Mouse (Mus musculus) embryonic facial prominence, embryonic 11.5 days (tissue): Measurements from ENCODE around the gene Mcu. TPM values are rescaled to one million over a fixed set of nuclear protein-coding genes. Genes with fewer than 3 reads are reported as not detected.

Source experiments
- ATAC-seq: fragments of 200-750 bp; cut with Nextera tagmentation; replicated peaks from 2 replicates; pipeline ENCODE4 v1.8.0; 2017; ENCODE audit warnings: low read depth; ENCODE audit not compliant: insufficient number of reproducible peaks, low FRiP score, low TSS enrichment
- DNase-seq: peaks from one replicate; pipeline ENCODE4 v3.0.0-alpha.2; 2015; ENCODE audit warnings: low spot score
- H3K27ac ChIP-seq: fragments of 300-500 bp; sonication (generic); replicated peaks from 2 replicates; pipeline ENCODE4 v1.5.1; 2014; ENCODE audit warnings: mild to moderate bottlenecking, low read depth, low read length, control low read depth
- H3K27me3 ChIP-seq: fragments of 300-500 bp; sonication (generic); 2 replicates; pipeline ENCODE4 v1.6.1; 2014; ENCODE audit warnings: mild to moderate bottlenecking, low read length, moderate library complexity, mixed read lengths; ENCODE audit not compliant: control insufficient read depth, insufficient read depth
- H3K36me3 ChIP-seq: fragments of 300-500 bp; sonication (generic); replicated peaks from 2 replicates; pipeline ENCODE4 v1.6.1; 2014; ENCODE audit warnings: low read depth, mild to moderate bottlenecking, low read length, moderate library complexity, mixed read lengths; ENCODE audit not compliant: control insufficient read depth, insufficient read depth
- H3K4me1 ChIP-seq: fragments of 300-500 bp; sonication (generic); 2 replicates; pipeline ENCODE4 v1.6.1; 2014; ENCODE audit warnings: low read length, mixed read lengths; ENCODE audit not compliant: control insufficient read depth, insufficient read depth
- H3K4me2 ChIP-seq: fragments of 300-500 bp; sonication (generic); 2 replicates; pipeline ENCODE4 v1.6.1; 2014; ENCODE audit warnings: low read depth, mild to moderate bottlenecking, control low read depth, low read length, moderate library complexity
- H3K4me3 ChIP-seq: fragments of 300-500 bp; sonication (generic); 2 replicates; pipeline ENCODE4 v1.5.1; 2014; ENCODE audit warnings: low read depth, low read length, control low read depth
- H3K9ac ChIP-seq: fragments of 300-500 bp; sonication (generic); replicated peaks from 2 replicates; pipeline ENCODE4 v1.6.1; 2014; ENCODE audit warnings: mild to moderate bottlenecking, control low read depth, low read length
- H3K9me3 ChIP-seq: fragments of 300-500 bp; sonication (generic); replicated peaks from 2 replicates; pipeline ENCODE4 v1.6.1; 2016; ENCODE audit warnings: mild to moderate bottlenecking, low read length, inconsistent platforms, mixed read lengths; ENCODE audit not compliant: control insufficient read depth
- WGBS: fragments of 180-500 bp; shearing (Covaris S2); extraction: QIAGEN DNeasy Blood & Tissue Kit; methylation state at CpG from one replicate; pipeline ENCODE4 v1.1.7; 2014; 5-methylcytosine and 5-hydroxymethylcytosine counted together
- polyA plus RNA-seq: library from polyadenylated mRNA; unstranded; fragments of >200 nt; fragmentation: Nextera tagmentation; extraction: Ambion mirVana; gene quantifications from 2 replicates; pipeline ENCODE4 v1.2.1, GENCODE M21; 2014

Gene Mcu
- polyA plus RNA-seq, 1 experiment from 2014 or later = 25.3 TPM

GRCm38 (mm10) chr10:59623496-59623895, 7.0 kb upstream of the Mcu start:
- H3K4me3 ChIP-seq = no peak overlapping the region

DNA sequence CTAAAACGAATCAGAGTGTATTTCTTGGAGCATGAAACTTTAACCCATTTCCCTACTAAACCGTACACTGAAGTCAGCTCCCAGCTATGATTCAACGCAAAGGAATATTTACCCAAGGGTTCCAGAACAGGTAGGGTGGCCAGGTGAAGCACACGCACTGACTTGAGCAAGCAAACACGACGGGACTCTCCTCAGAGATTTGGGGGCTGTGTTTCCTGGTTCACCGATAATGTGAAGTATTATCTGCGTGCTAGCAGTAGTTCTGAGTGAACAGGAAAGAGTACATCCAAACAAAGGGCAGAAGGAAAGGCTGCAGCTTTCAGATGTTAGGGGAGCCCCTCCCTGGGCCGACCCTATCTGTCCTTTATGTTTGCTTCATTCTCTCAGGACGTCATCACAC, 4.9 kb upstream of the Mcu start:
- Histone ChIP-seq H3K27ac (no peak overlapping the region), H3K27me3 (no peaks in the 10 kb centered on the region), H3K4me3 (no peak overlapping the region), H3K36me3 (no peaks in the 10 kb centered on the region), H3K4me1 (no peaks in the 10 kb centered on the region), H3K9ac (no peak overlapping the region), H3K4me2 (no peak overlapping the region), H3K9me3 (no peaks in the 10 kb centered on the region)
- DNase-seq (no peak), ATAC-seq (no peak)
- WGBS = 81% methylated on average over 10 of the region's 10 CpGs

More at GRCm38 (mm10) chr10:59623496-59623895, 7.0 kb upstream of the Mcu start:
- no peaks in the 10 kb centered on the region for H3K27me3 ChIP-seq
- no peaks in the 10 kb centered on the region for H3K4me1 ChIP-seq
- no peak for DNase-seq
- no peak overlapping the region for H3K27ac ChIP-seq
- H3K4me2 ChIP-seq = no peak overlapping the region
- no peaks in the 10 kb centered on the region for H3K9me3 ChIP-seq
- ATAC-seq = no peak
- H3K9ac ChIP-seq = no peak overlapping the region
- 70% methylated on average over 5 of the region's 5 CpGs for WGBS
- H3K36me3 ChIP-seq = no peaks in the 10 kb centered on the region

DNA sequence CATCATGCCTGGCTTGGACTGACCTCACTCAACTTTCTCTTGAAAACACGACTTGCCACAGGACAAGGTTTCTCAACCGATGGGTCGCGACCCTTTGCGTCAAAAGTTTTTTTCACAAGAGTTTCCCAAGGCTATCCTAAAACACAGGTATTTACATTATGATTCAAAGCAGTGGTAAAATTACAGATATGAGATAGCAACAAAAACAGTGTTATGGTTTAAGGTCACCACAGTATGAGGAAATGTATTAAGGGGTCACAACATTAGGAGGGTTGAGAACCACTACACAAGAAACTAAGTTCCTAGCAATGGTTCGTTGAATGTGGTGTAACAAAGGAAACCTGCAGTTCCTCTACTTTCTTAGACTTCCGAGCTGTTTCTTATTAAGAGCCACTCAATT, 1.3 kb upstream of the Mcu start:
- Histone ChIP-seq H3K36me3 (no peaks in the 10 kb centered on the region), H3K4me1 (no peaks in the 10 kb centered on the region), H3K27ac (no peak overlapping the region), H3K4me2 (no peak overlapping the region), H3K4me3 (no peak overlapping the region), H3K9ac (no peak overlapping the region), H3K27me3 (no peaks in the 10 kb centered on the region), H3K9me3 (no peaks in the 10 kb centered on the region)
- ATAC-seq = no peak
- WGBS = 89% methylated on average over 7 of the region's 7 CpGs
- DNase-seq = no peak

- Histone ChIP-seq H3K4me2 (peak within 1 kb of the TSS; percentile 81), H3K27ac (no peak within 1 kb of the TSS; the same call in 1 of the 2 replicates), H3K4me3 (peak within 1 kb of the TSS; percentile 92), H3K9ac (peak within 1 kb of the TSS; percentile 92), H3K27me3 (no peaks in the 10 kb centered on the region), H3K9me3 (no peaks in the 10 kb centered on the region), H3K4me1 (no peaks in the 10 kb centered on the region), H3K36me3 (no peaks in the 10 kb centered on the region)
- ATAC-seq (peak; percentile 75), DNase-seq (peak; percentile 59)
- WGBS = 0% methylated on average over 41 of the region's 51 CpGs
These were observed 441 bp downstream of the Mcu start, which contains the start of gene Gm10322 for GRCm38 (mm10) chr10:59615981-59616520. TSS of gene Gm10322 (plus strand) at chr10:59616063.

DNA sequence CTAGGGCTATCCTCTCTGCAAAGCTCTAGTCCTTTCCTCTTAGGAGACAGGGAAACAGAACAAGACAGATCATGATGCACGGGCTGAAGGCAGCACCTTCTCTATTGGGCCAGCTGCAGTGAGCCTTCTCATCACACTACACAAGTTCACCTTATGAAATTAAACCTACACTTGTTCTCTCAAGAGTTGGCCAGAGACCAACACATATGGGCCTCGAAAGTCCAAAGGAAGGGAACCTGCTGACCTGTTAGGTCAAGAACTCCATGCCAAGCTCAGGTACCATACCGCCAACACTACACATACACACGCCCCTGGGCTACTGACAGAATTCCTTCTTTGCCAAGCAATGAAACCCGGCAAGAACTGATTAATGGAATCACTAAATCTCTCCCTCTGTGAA, 1.1 kb downstream of the Mcu start:
- DNase-seq (no peak), ATAC-seq (no peak)
- Histone ChIP-seq H3K9ac (peak overlapping the region; percentile 92), H3K27me3 (no peaks in the 10 kb centered on the region), H3K27ac (no peak overlapping the region), H3K4me1 (no peaks in the 10 kb centered on the region), H3K4me2 (peak overlapping the region; percentile 81), H3K9me3 (no peaks in the 10 kb centered on the region), H3K4me3 (peak overlapping the region; percentile 92), H3K36me3 (no peaks in the 10 kb centered on the region)
- 29% methylated on average over 5 of the region's 5 CpGs for WGBS

GRCm38 (mm10) chr10:59614141-59614540, 2.4 kb downstream of the Mcu start:
- Histone ChIP-seq H3K4me3 (no peak overlapping the region), H3K9me3 (no peaks in the 10 kb centered on the region), H3K36me3 (no peaks in the 10 kb centered on the region), H3K9ac (no peak overlapping the region), H3K27ac (no peak overlapping the region), H3K27me3 (no peaks in the 10 kb centered on the region), H3K4me2 (no peak overlapping the region), H3K4me1 (no peaks in the 10 kb centered on the region)
- ATAC-seq (no peak), DNase-seq (no peak)
- WGBS = 77% methylated on average over 5 of the region's 5 CpGs

- H3K36me3 ChIP-seq = no peaks in the 10 kb centered on the region
- H3K4me3 ChIP-seq = no peak overlapping the region
- ATAC-seq = no peak
- no peak for DNase-seq
- H3K4me1 ChIP-seq = no peaks in the 10 kb centered on the region
- WGBS = 76% methylated on average over 5 of the region's 5 CpGs
- H3K27ac ChIP-seq = no peak overlapping the region
- H3K9ac ChIP-seq = no peak overlapping the region
- no peaks in the 10 kb centered on the region for H3K27me3 ChIP-seq
- no peak overlapping the region for H3K4me2 ChIP-seq
- H3K9me3 ChIP-seq = no peaks in the 10 kb centered on the region
These were observed 3.2 kb downstream of the Mcu start for GRCm38 (mm10) chr10:59613276-59613675.

DNA sequence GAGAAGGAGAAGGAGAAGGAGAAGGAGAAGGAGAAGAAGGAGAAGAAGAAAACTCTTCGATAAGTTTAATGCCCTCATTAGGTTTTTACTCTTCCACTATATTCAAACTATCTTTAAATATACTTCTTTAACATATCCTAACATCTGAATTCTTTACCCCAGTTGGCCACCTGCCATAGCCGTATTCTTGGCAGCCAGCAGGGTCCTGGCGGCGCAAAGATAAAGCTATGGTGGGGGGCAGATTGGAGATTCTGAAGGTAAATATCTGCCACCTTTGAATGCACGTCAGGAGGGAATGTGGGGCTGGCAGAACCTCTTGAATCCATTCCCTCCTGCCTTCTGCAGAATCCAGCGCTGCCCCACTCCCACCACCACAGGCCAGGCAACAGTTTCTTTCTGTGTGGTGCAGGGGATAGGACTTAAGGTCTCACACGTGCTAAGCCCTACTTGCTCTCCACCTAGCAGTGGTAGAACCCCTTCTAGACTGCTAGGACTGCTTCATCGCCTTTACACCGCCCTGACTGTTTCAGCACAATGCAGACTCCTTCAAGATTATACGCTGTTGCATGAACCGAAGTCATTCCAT, 11.5 kb downstream of the Mcu start:
- no peaks in the 10 kb centered on the region for H3K9me3 ChIP-seq
- WGBS = 81% methylated on average over 11 of the region's 11 CpGs
- ATAC-seq (no peak), DNase-seq (no peak)
- no peak overlapping the region for H3K4me3 ChIP-seq
- H3K9ac ChIP-seq = no peak overlapping the region
- H3K4me1 ChIP-seq = no peaks in the 10 kb centered on the region
- no peak overlapping the region for H3K4me2 ChIP-seq
- H3K27me3 ChIP-seq = no peaks in the 10 kb centered on the region
- H3K27ac ChIP-seq = no peak overlapping the region
- H3K36me3 ChIP-seq = no peaks in the 10 kb centered on the region
